Mouse (Mus musculus): ENCODE measurements at regions not wholly inside any gene's neighbourhood (a gene's known extent, or its start where the extent isn't known, plus 50 kb on each side); places are given as distances from the start of the nearest gene placed in this dataset.
"Not testable (repeated sequence)": the region's sequence is repeated elsewhere in the genome, so short reads cannot be mapped to it uniquely, and the experiment has no call there.

- in situ Hi-C loops (cut with MboI, MseI), result not testable (repeated sequence)
Measured at GRCm38 (mm10) chr13:12940911-12941310, 64.3 kb downstream of the Prl2c2 start.

DNA sequence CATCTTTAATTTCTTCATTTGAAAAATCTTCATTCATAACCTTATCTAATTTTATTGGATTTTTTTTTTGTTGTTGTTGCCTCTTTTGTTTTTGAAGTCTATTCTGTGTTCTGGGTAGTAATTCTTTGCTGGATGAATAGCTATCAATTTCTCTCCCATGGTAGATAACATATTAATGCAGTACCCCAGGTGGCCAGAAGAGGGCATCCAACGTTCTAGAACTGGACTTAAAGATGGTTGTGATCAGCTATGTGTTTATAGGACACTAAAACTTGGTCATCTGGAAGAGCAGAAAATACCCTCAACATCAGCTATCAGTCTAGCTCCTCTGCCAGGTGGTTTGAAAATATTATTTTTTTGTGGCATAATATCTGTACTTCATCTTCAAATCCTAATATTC is 70.1 kb downstream of the Prl2c2 start:
- in situ Hi-C loops (cut with MboI, MseI), result not testable (repeated sequence)

DNA sequence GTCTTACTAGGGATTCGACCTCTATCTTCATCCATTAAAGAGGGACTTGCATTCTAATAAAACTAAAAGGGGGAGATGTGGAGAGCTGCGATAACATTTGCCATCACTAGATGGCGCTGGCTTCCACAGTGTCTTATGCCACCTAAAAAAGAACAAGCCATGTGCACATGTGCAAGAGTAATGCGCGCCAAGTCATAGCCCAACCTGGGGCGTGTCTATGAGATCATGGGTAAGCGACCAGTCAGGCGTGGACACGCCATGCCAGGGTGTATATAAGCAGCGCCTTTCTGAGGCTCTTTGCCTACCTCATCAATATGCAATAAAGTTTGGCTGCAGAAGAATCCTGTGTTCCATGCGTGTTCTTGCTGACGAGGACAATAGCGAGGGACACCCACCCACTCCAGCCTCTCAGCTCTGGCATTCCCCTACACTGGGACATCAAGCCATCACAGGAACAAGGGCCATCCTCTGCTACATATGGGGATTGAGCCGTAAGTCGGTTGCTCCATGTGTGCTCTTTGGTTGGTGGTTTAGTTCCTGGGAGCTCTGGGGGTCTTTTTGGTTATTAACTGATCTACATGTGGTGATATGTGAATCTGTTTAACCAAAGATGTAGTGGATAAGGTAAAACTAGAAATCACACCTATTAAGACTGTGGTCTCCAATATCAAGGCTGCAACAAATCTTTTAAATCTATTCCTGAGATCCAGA is 73.1 kb downstream of the Prl2c2 start:
- in situ Hi-C loops (cut with MboI, MseI), result loop anchor here (5.0 kb wide), 2 partner anchors 205 to 305 kb away; no protein-coding TSS in a partner anchor

DNA sequence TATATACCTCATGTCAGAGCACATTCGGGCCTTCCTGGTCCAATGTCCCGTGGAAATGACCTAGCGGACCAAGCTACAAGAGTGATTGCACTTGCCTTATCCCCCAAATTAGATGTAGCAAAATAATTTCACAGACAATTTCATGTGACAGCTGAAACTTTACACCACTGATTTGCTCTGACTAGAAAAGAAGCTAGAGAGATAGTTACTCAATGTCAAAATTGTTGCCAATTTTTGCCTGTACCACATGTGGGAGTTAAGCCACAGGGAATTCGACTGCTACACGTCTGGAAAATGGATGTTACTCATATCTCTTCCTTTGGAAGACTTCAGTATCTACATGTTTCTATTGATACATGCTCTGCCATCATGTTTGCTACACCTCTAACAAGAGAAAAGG is 74.6 kb downstream of the Prl2c2 start:
- in situ Hi-C loops (cut with MboI, MseI), result loop anchor here (5.0 kb wide), 2 partner anchors 203 to 307 kb away; no protein-coding TSS in a partner anchor

- in situ Hi-C loops (cut with MboI, MseI), result loop anchor here (5.0 kb wide), 2 partner anchors 203 to 307 kb away; no protein-coding TSS in a partner anchor
Measured at GRCm38 (mm10) chr13:12929806-12930205, 75.4 kb downstream of the Prl2c2 start.

- in situ Hi-C loops (cut with MboI, MseI), result no loop called here
Measured at GRCm38 (mm10) chr13:12927587-12928345, 77.4 kb downstream of the Prl2c2 start.

DNA sequence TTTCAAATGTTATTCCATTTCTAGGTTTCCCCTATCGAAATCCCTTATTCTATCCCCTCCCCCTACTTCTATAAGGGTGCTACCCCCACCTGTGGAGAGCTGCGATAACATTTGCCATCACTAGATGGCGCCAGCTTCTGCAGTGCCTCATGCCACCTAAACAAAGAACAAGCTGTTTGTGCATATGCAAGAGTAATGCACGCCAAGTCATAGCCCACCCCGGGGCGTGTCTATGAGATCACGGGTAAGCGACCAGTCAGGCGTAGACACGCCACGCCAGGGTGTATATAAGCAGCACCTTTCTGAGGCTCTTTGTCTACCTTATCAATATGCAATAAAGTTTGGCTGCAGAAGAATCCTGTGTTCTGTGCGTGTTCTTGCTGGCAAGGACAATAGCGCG is 79.6 kb downstream of the Prl2c2 start:
- in situ Hi-C loops (cut with MboI, MseI), result no loop called here

- in situ Hi-C loops (cut with MboI, MseI), result loop anchor here (5.0 kb wide), 1 partner anchor 309 kb away; no protein-coding TSS in a partner anchor
Measured at GRCm38 (mm10) chr13:12912902-12913301, 92.3 kb downstream of the Prl2c2 start.

- in situ Hi-C loops (cut with MboI, MseI), result loop anchor here (5.0 kb wide), 1 partner anchor 74 kb away; no protein-coding TSS in a partner anchor
Measured at GRCm38 (mm10) chr13:12906151-12906550, 99.0 kb downstream of the Prl2c2 start.

- in situ Hi-C loops (cut with MboI, MseI), result not testable (repeated sequence)
Measured at GRCm38 (mm10) chr13:12889631-12890030, 89.8 kb upstream of the Prl2c3 start.

GRCm38 (mm10) chr13:12879506-12879905 is 79.6 kb upstream of the Prl2c3 start:
- in situ Hi-C loops (cut with MboI, MseI), result not testable (repeated sequence)

DNA sequence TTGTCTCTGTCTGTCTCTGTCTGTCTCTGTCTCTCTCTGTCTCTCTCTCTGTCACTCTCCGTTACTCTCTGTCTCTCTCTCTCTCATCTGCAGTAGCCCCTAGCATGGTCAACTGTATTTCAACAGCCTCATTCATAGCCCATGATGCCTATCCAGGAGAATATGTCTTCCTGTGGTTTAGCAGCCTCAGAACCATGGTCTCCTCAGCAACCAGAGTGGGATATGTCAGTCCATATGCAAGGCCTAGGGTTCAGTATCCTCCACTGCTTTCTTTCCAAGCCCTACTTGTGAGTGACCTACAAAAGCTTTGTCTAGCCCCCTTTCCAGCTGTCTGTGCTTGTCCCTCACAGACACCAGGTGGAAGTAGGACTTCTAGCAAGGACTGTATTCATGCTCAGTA is 65.1 kb upstream of the Prl2c3 start:
- in situ Hi-C loops (cut with MboI, MseI), result not testable (repeated sequence)

DNA sequence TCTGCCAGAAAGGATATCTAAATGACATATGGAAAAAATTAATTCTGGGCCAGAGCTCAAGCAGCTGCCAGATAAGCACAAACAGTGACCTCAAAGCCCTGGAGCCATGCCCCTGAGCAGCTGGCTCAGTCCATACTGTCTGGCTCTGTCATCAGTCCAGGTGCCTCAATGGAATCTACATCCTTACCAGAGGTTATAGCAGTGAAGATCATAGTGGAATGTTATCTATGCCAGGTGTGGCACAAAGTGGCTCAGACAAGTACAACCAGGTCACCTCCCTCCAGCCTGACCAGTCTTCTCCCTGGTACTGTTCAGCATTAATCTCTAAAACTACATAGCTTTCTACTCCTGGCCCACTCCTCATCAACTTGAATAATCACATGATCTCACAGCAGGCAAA is 64.4 kb upstream of the Prl2c3 start:
- in situ Hi-C loops (cut with MboI, MseI), result no loop called here

- in situ Hi-C loops (cut with MboI, MseI), result not testable (repeated sequence)
Measured at GRCm38 (mm10) chr13:12863542-12863941, 63.7 kb upstream of the Prl2c3 start.

DNA sequence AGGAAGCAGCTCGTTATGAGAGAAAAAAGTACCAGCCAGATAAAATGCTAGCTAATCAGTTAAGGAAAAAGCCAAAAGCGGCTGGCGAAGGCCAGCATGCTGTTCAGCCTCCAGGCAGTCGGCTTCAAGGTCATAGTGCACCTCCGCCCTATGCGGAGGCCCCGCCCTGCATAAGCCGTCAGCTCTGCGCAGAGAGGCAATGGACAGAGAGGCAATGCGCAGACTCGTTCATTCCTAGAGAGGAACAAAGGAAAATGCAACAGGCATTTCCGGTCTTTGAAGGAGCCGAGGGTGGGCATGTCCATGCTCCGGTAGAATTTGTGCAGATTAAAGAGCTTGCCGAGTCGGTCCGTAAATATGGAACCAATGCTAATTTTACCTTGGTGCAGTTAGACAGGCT is 61.1 kb upstream of the Prl2c3 start:
- in situ Hi-C loops (cut with MboI, MseI), result not testable (repeated sequence)

GRCm38 (mm10) chr13:12859930-12860329 is 60.1 kb upstream of the Prl2c3 start:
- in situ Hi-C loops (cut with MboI, MseI), result not testable (repeated sequence)

Measured in T-helper 2 cell (primary cell).